Mouse (Mus musculus) central nervous system, embryonic 14 days (tissue): Measurements from ENCODE around the gene Cfap73. TPM values are rescaled to one million over a fixed set of nuclear protein-coding genes. Genes with fewer than 3 reads are reported as not detected.

Experiments
- polyA plus RNA-seq: library from polyadenylated mRNA; depleted of rRNA; stranded (reverse); fragments of >200 nt; gene quantifications from 2 replicates; pipeline ENCODE4 v1.2.3, GENCODE M21; 2012; rRNA removed

Cfap73 gene
- 0.29 and 0.38 TPM in 2 replicates for polyA plus RNA-seq

GRCm38 (mm10) chr5:120634131-120634530, at the start of gene Cfap73:
Gene Cfap73 (minus strand): TSS chr5:120634235.

DNA sequence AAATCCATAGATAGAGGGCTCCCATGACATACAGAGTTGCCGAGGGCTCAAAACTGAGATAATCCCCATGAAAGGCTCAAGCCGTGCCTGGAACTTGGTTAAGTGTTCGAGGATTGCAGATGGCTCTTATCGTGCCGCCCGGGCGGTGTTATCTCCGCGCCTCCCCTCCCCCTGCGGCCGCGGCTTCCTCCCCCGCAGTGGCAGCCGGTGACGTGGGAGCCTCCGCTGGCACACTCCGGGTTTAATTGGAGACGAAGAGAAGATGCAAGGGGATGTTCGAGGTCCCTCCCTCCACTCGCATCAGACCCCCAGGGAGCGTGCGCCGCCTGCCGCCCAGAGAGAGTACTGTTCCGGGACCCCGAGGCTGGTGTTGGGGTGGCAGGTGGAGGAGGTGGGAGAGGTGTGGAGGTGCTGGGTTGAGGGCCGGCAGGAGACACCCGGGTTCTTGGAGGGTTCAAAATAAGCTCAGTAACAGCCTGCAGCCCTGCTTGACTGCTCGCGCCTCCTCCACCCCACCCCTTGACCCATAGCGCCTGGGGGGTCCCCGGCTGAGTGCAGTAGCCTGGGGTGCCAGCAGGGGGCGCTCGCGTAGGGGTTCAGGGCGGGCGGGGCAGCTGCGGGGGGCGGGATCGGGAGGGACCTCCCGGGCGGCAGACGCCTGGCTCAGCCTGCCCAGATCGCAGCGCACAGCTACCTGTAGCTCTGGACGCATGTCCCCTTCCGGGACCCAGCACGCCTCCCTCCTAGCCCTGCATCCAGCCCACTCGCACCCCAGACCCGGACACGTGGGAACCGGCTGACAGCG, 14.7 kb upstream of the Cfap73 start, which contains the start of gene Rasal1:
Gene Rasal1, plus strand, starts transcription at position 244 of the 805 bp plus-strand sequence.

GRCm38 (mm10) chr5:120612442-120612821, 21.6 kb downstream of the Cfap73 start, which contains the start of the genes Rita1 and Ddx54:
Gene Rita1 (minus strand): TSS chr5:120612589.
Gene Ddx54 (plus strand): TSS chr5:120612739.

GRCm38 (mm10) chr5:120588569-120589094, 45.4 kb downstream of the Cfap73 start, which contains the start of the genes Tpcn1 and Iqcd:
Gene Tpcn1 (minus strand): TSS chr5:120588673.
Gene Iqcd (plus strand): TSS chr5:120589016.

Other genes with a start within 250 kb of the Cfap73 start
- 10.9 and 18.8 TPM in 2 replicates for gene Lhx5, start 202.5 kb downstream of the Cfap73 start, polyA plus RNA-seq
- 7.8 and 9.8 TPM in 2 replicates for gene Sdsl, start 161.4 kb downstream of the Cfap73 start, polyA plus RNA-seq
- not detected in 2 replicates for gene Sds, start 157.7 kb downstream of the Cfap73 start, polyA plus RNA-seq
- 15.2 and 21.3 TPM in 2 replicates for gene Plbd2, start 130.6 kb downstream of the Cfap73 start, polyA plus RNA-seq
- 3.2 and 4.3 TPM in 2 replicates for gene Slc8b1, start 123.1 kb downstream of the Cfap73 start, polyA plus RNA-seq
- 24.5 and 29.9 TPM in 2 replicates for gene Tpcn1, start 45.6 kb downstream of the Cfap73 start, polyA plus RNA-seq
- 3.3 and 3.8 TPM in 2 replicates for gene Iqcd, start 45.2 kb downstream of the Cfap73 start, polyA plus RNA-seq
- gene Rita1, start 21.6 kb downstream of the Cfap73 start, polyA plus RNA-seq = 36.8 and 37.2 TPM in 2 replicates
- gene Ddx54, start 21.5 kb downstream of the Cfap73 start, polyA plus RNA-seq = 40.7 and 41.7 TPM in 2 replicates
- 1.3 TPM in 2 replicates for gene Rasal1, start 14.6 kb upstream of the Cfap73 start, polyA plus RNA-seq
- gene Dtx1, start 77.7 kb upstream of the Cfap73 start, polyA plus RNA-seq = 83.9 and 93.6 TPM in 2 replicates
- 1.6 and 2.0 TPM in 2 replicates for gene Oas2, start 115.6 kb upstream of the Cfap73 start, polyA plus RNA-seq
- 0.42 and 0.86 TPM in 2 replicates for gene Oas3, start 143.4 kb upstream of the Cfap73 start, polyA plus RNA-seq
- 0.02 and 0.05 TPM in 2 replicates for gene Oas1e, start 161.3 kb upstream of the Cfap73 start, polyA plus RNA-seq
- 0.41 and 0.91 TPM in 2 replicates for gene Oas1c, start 178.3 kb upstream of the Cfap73 start, polyA plus RNA-seq
- gene Oas1f, start 213.1 kb upstream of the Cfap73 start, polyA plus RNA-seq = 0.05 TPM in 1 of 2 replicates, not detected in the other
- not detected in 2 replicates for gene Oas1h, start 227.2 kb upstream of the Cfap73 start, polyA plus RNA-seq